Mouse (Mus musculus) lung, embryonic 16.5 days (tissue): ENCODE data around the gene Grk6. TPM values are rescaled to one million over a fixed set of nuclear protein-coding genes. Genes with fewer than 3 reads are reported as not detected.

Experiments
- ATAC-seq: fragments of 200-750 bp; cut with Nextera tagmentation; 2 replicates; pipeline ENCODE4 v1.8.0; 2017; ENCODE audit warnings: low read depth, mild to moderate bottlenecking, moderate library complexity
- H3K27ac ChIP-seq: fragments of 300-500 bp; sonication (generic); 2 replicates; pipeline ENCODE4 v1.5.1; 2014; ENCODE audit warnings: mild to moderate bottlenecking, control low read depth, low read length
- H3K27me3 ChIP-seq: fragments of 300-500 bp; sonication (generic); 2 replicates; pipeline ENCODE4 v1.6.1; 2014; ENCODE audit warnings: low read depth, low read length, mixed read lengths; ENCODE audit not compliant: control insufficient read depth, insufficient read depth
- H3K36me3 ChIP-seq: fragments of 300-500 bp; sonication (generic); 2 replicates; pipeline ENCODE4 v1.6.1; 2014; ENCODE audit warnings: low read length; ENCODE audit not compliant: control insufficient read depth, insufficient read depth
- H3K4me1 ChIP-seq: fragments of 300-500 bp; sonication (generic); replicated peaks from 2 replicates; pipeline ENCODE4 v1.6.1; 2014; ENCODE audit warnings: low read length, mixed read lengths; ENCODE audit not compliant: control insufficient read depth, insufficient read depth
- H3K4me2 ChIP-seq: fragments of 300-500 bp; sonication (generic); 2 replicates; pipeline ENCODE4 v1.6.1; 2014; ENCODE audit warnings: low read depth, low read length, control low read depth
- H3K4me3 ChIP-seq: fragments of 300-500 bp; sonication (generic); 2 replicates; pipeline ENCODE4 v1.5.1; 2014; ENCODE audit warnings: mild to moderate bottlenecking, low read length, control low read depth
- H3K9ac ChIP-seq: fragments of 300-500 bp; sonication (generic); 2 replicates; pipeline ENCODE4 v1.6.1; 2014; ENCODE audit warnings: low read length, control low read depth
- H3K9me3 ChIP-seq: fragments of 300-500 bp; sonication (generic); 2 replicates; pipeline ENCODE4 v1.6.1; 2016; ENCODE audit warnings: low read length; ENCODE audit not compliant: control insufficient read depth
- WGBS: fragments of 180-500 bp; shearing (Covaris S2); extraction: QIAGEN DNeasy Blood & Tissue Kit; methylation state at CpG from one replicate; pipeline ENCODE4 v1.1.7; 2014; 5-methylcytosine and 5-hydroxymethylcytosine counted together
- polyA plus RNA-seq: library from polyadenylated mRNA; unstranded; fragments of >200 nt; fragmentation: Nextera tagmentation; extraction: Ambion mirVana; gene quantifications from 2 replicates; pipeline ENCODE4 v1.2.1, GENCODE M21; 2015

The Grk6 gene
- polyA plus RNA-seq, 1 experiment from 2014 or later = 15.5 TPM

DNA sequence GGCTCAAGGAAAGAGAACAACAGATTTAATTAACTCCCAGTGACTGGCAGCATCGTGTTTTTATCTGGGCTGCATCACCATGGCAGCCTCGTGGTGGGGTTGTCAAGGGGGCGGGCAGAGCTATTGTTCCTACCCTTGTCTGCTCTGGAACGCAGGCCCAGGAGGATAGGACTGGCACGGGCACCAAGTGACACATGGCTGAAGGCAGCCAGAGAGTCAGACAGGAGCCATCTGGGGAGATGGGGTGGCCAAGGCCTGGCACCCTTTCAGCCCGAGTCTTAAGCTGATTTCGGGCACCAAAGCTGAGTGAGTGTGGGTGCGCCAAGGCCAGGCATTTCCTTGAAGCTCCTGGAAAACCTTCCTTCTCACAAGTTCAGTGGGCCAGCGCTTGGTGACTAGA is 25.5 kb downstream of the Grk6 start:
- no peak overlapping the region for H3K9ac ChIP-seq
- peaks cover 3% of the 10 kb centered on the region; the same call in 1 of the 2 replicates for H3K27me3 ChIP-seq
- WGBS = 79% methylated on average over 9 of the region's 9 CpGs
- ATAC-seq = no peak
- H3K4me2 ChIP-seq = no peak overlapping the region
- no peak overlapping the region for H3K4me3 ChIP-seq
- H3K27ac ChIP-seq = no peak overlapping the region
- H3K9me3 ChIP-seq = no peaks in the 10 kb centered on the region
- peaks cover 8% of the 10 kb centered on the region for H3K4me1 ChIP-seq
- H3K36me3 ChIP-seq = peaks cover 3% of the 10 kb centered on the region; the same call in 1 of the 2 replicates

DNA sequence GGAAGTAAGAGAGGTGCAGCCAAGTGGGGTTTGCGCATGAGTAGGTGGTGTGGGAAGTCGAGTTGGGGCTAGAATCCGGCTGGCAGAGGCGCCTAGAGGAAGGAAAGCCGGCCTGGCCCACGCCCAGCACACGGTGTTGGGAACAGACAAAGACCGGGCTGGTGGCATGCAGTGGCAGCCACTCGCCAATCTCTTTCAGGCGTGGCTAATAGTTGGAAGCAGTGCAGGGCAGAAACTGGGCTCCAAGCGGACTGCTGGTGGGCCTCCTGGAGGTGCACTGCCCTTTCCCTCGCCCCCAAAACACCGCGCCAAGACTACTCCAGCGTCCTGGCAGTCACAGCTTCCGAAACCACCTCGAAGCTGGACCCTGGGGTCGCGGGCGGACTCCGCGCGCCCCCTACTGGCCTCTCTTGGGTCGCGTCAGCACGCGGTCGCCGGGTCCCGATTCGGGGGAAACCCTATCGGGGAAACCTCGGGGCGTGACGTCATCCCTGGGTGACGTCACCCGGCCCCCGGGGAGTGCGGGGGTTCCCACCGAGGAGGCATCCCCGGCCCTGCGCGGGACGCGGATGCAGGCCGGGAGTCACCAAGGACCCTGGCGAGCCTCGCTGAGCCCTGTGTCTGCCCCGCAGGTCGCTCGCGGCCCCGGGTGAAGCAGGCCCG is 26.4 kb downstream of the Grk6 start:
- ATAC-seq = peak; percentile 76

DNA sequence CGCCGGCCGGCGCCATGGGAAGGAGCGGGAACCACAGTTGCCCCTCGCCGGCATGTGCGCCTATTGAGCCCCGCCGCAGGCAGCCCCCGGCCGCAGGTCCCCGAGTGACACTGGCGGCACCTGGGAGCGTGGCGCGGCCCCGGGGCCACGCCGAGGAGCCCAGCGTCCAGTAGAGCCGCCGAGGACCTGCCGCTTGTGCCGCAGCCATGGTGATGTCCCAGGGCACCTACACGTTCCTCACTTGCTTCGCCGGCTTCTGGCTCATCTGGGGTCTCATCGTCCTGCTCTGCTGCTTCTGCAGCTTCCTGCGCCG is 26.9 kb downstream of the Grk6 start:
- H3K4me3 ChIP-seq = peak overlapping the region; percentile 59
- H3K27me3 ChIP-seq = peaks cover 3% of the 10 kb centered on the region; the same call in 1 of the 2 replicates
- peak; percentile 21 for ATAC-seq
- no peaks in the 10 kb centered on the region for H3K9me3 ChIP-seq
- peak overlapping the region; percentile 97 for H3K4me2 ChIP-seq
- peaks cover 10% of the 10 kb centered on the region for H3K36me3 ChIP-seq
- WGBS = under 1% methylated on average over 31 of the region's 31 CpGs
- peak overlapping the region; percentile 63 for H3K9ac ChIP-seq
- H3K4me1 ChIP-seq = peaks cover 8% of the 10 kb centered on the region
- H3K27ac ChIP-seq = no peak overlapping the region

More for the DNA sequence above, 26.4 kb downstream of the Grk6 start:
- peak overlapping the region; percentile 63 for H3K9ac ChIP-seq
- H3K36me3 ChIP-seq = peaks cover 10% of the 10 kb centered on the region
- peak overlapping the region; percentile 97 for H3K4me2 ChIP-seq
- peaks cover 8% of the 10 kb centered on the region for H3K4me1 ChIP-seq
- under 1% methylated on average over 53 of the region's 54 CpGs for WGBS
- H3K9me3 ChIP-seq = no peaks in the 10 kb centered on the region
- H3K27me3 ChIP-seq = peaks cover 3% of the 10 kb centered on the region; the same call in 1 of the 2 replicates
- peak overlapping the region; percentile 59 for H3K4me3 ChIP-seq
- no peak overlapping the region; the same call in 1 of the 2 replicates for H3K27ac ChIP-seq

DNA sequence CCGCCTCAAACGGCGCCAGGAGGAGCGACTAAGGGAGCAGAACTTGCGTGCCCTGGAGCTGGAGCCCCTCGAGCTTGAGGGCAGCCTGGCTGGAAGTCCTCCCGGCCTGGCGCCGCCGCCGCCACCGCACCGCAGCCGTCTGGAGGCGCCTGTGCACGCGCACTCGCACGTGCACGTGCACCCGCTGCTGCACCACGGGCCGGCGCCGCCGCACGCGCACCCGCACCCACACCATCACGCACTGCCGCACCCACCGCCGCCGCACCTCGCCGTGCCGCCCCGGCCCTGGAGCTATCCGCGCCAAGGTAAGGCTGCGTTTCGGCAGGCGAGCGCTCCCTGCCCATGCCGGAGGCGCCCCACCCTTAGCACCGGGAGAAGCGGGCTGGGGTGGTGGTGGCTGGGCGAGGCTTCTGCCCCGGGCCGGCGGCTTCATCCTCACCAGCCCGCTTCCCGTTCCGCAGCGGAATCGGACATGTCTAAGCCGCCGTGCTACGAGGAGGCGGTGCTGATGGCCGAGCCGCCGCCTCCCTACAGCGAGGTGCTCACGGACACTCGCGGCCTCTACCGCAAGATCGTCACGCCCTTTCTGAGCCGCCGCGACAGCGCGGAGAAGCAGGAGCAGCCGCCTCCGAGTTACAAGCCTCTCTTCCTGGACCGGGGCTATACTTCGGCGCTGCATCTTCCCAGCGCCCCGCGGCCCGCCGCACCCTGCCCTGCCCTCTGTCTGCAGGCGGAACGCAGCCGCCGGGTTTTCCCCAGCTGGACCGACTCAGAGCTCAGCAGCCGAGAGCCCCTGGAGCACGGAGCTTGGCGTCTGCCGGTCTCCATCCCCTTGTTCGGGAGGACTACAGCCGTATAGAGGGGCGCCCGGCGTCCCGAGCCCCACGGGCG is 27.5 kb downstream of the Grk6 start:
- under 1% methylated on average over 92 of the region's 103 CpGs for WGBS
- H3K4me1 ChIP-seq = peaks cover 8% of the 10 kb centered on the region
- no peaks in the 10 kb centered on the region for H3K9me3 ChIP-seq
- peak overlapping the region; percentile 97 for H3K4me2 ChIP-seq
- peak overlapping the region; percentile 63 for H3K9ac ChIP-seq
- H3K27ac ChIP-seq = no peak overlapping the region
- H3K4me3 ChIP-seq = peak overlapping the region; percentile 59
- peaks cover 10% of the 10 kb centered on the region for H3K36me3 ChIP-seq
- peaks cover 3% of the 10 kb centered on the region; the same call in 1 of the 2 replicates for H3K27me3 ChIP-seq
- peak; percentile 60 for ATAC-seq

DNA sequence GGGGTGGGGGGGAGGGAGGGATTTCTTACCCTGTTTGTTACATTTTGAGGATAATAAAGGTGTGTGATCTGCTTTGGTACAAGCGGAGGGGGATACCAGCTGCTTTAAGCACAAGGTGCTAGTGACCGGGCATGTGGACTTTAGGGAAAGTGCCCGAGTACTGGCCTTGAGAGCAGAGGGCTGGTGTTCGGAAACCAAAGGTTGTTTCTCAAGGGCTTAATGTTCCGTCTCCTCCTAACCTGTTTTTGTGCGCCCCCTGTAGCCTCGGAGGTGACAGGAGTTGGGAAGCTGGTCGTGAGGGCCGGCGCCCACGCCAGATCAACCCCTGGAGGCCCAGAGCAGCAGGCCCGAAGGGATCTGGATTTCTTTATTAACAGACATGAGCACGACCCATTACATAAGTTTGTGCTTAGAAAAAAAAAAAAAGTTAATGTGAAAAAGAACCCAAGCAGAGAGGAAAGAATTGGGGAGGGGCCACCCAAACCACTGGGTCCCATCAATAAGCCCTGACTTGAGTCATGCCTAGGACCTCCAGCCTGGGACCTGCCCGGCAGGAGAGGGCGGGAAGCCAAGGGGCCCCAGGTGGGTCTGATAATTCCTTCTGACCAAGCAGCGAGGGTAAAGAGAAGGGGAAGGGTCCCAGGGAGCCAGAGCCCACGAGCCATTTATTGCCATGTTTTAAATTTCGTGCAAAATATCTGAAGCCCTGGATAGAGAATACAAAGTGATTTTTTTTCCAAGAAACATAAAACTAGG is 28.4 kb downstream of the Grk6 start:
- H3K4me3 ChIP-seq = peak overlapping the region; percentile 59
- WGBS = 34% methylated on average over 18 of the region's 18 CpGs
- H3K9ac ChIP-seq = peak overlapping the region; percentile 63
- H3K27ac ChIP-seq = no peak overlapping the region
- peaks cover 10% of the 10 kb centered on the region for H3K36me3 ChIP-seq
- H3K9me3 ChIP-seq = no peaks in the 10 kb centered on the region
- H3K27me3 ChIP-seq = peaks cover 3% of the 10 kb centered on the region; the same call in 1 of the 2 replicates
- ATAC-seq = no peak
- H3K4me1 ChIP-seq = peaks cover 8% of the 10 kb centered on the region
- H3K4me2 ChIP-seq = peak overlapping the region; percentile 97

DNA sequence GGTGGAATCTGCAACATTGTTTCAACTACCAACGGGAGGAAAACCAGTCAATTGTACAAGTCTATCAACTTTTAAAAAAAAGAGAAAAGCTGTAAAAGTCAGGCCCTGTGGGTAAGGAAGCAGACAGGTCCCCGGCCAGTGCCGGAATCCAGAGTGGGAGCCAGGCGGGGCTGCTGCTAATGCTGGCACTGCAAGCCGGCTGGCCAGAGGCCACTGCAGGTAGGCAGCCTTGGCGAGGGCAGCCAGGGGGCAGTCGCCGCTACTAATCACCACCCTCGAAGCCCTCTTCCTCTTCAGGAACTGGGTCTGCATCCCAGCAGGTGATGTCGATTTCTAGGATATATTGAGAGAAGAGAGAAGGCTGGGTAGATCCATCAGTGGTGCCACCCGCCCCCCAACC is 29.1 kb downstream of the Grk6 start:
- ATAC-seq = no peak
- Histone ChIP-seq H3K4me3 (no peak overlapping the region), H3K27ac (no peak overlapping the region), H3K4me1 (peaks cover 8% of the 10 kb centered on the region), H3K9ac (no peak overlapping the region), H3K9me3 (no peaks in the 10 kb centered on the region), H3K27me3 (peaks cover 3% of the 10 kb centered on the region; the same call in 1 of the 2 replicates), H3K36me3 (peaks cover 10% of the 10 kb centered on the region), H3K4me2 (no peak overlapping the region)
- WGBS = 73% methylated on average over 11 of the region's 11 CpGs

DNA sequence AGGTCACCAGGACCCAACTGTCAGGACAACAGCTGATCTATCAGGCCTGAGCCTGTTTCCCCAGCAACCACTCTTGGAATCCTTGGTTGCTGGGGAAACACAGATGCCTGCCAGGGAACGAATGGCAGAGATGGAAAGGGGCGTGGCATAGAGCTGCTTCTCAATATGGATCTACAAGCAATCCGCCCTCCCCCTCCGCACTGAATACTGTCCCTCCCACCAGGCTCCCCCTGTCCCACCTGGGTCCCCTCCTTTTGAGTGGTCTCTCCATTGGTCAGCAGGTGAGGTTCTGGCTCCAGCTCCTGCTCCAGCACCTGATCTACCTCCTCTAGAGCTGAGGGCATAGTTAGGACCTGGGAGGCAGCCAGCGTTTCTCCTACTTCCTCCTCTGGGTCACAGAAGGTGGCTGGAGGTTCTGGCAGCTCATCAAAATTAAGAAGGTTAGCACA is 29.8 kb downstream of the Grk6 start:
- Histone ChIP-seq H3K4me1 (peaks cover 8% of the 10 kb centered on the region), H3K9ac (no peak overlapping the region), H3K27ac (no peak overlapping the region), H3K9me3 (no peaks in the 10 kb centered on the region), H3K36me3 (peaks cover 10% of the 10 kb centered on the region), H3K4me2 (no peak overlapping the region), H3K4me3 (no peak overlapping the region), H3K27me3 (peaks cover 3% of the 10 kb centered on the region; the same call in 1 of the 2 replicates)
- ATAC-seq = no peak
- WGBS = 51% methylated on average over 5 of the region's 5 CpGs

DNA sequence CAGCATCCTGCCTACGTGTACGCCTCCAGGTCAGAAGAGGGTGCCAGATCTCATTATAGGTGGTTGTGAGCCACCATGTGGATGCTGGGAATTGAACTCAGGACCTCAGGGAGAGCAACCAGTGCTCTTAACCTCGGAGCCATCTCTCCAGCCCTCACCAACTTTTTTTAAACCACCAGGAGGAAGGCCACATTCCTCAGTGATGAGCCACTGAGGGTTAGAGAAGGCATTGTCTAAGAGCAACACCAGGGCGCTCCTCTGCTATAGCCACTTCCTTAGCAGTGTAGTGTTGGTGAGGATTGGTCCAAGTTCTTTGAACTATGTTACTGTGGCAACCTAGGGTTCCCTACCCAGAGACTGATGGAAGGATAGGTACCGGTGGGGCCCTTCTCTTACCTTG is 30.9 kb downstream of the Grk6 start:
- no peaks in the 10 kb centered on the region; the same call in 1 of the 2 replicates for H3K27me3 ChIP-seq
- H3K4me1 ChIP-seq = peaks cover 8% of the 10 kb centered on the region
- H3K4me2 ChIP-seq = no peak overlapping the region
- 81% methylated on average over 5 of the region's 5 CpGs for WGBS
- H3K9ac ChIP-seq = no peak overlapping the region
- H3K9me3 ChIP-seq = no peaks in the 10 kb centered on the region
- no peak for ATAC-seq
- H3K4me3 ChIP-seq = no peak overlapping the region
- no peak overlapping the region for H3K27ac ChIP-seq
- peaks cover 18% of the 10 kb centered on the region for H3K36me3 ChIP-seq
